Mouse (Mus musculus) neural tube, embryonic 12.5 days (tissue): ENCODE measurements around the gene Nbea. TPM values are rescaled to one million over a fixed set of nuclear protein-coding genes. Genes with fewer than 3 reads are reported as not detected.
"Not testable (repeated sequence)": the region's sequence is repeated elsewhere in the genome, so short reads cannot be mapped to it uniquely, and the experiment has no call there.

Experiments used
- ATAC-seq: fragments of 200-750 bp; cut with Nextera tagmentation; 2 replicates; pipeline ENCODE4 v1.8.0; 2017; ENCODE audit warnings: low read depth, mild to moderate bottlenecking, moderate TSS enrichment, moderate library complexity; ENCODE audit not compliant: low FRiP score
- H3K27ac ChIP-seq: fragments of 300-500 bp; sonication (generic); 2 replicates; pipeline ENCODE4 v1.5.1; 2016
- H3K27me3 ChIP-seq: fragments of 300-500 bp; sonication (generic); replicated peaks from 2 replicates; pipeline ENCODE4 v1.6.1; 2016; ENCODE audit warnings: mild to moderate bottlenecking
- H3K36me3 ChIP-seq: fragments of 300-500 bp; sonication (generic); 2 replicates; pipeline ENCODE4 v1.6.1; 2016; ENCODE audit warnings: mild to moderate bottlenecking
- H3K4me1 ChIP-seq: fragments of 300-500 bp; sonication (generic); 2 replicates; pipeline ENCODE4 v1.6.1; 2016
- H3K4me2 ChIP-seq: fragments of 300-500 bp; sonication (generic); replicated peaks from 2 replicates; pipeline ENCODE4 v1.6.1; 2016; ENCODE audit warnings: mild to moderate bottlenecking
- H3K4me3 ChIP-seq: fragments of 300-500 bp; sonication (generic); 2 replicates; pipeline ENCODE4 v1.5.1; 2016
- H3K9ac ChIP-seq: fragments of 300-500 bp; sonication (generic); 2 replicates; pipeline ENCODE4 v1.6.1; 2016; ENCODE audit warnings: mild to moderate bottlenecking
- H3K9me3 ChIP-seq: fragments of 300-500 bp; sonication (generic); 2 replicates; pipeline ENCODE4 v1.6.1; 2016; ENCODE audit warnings: mild to moderate bottlenecking
- WGBS: fragments of 180-500 bp; shearing (Covaris S2); methylation state at CpG from one replicate; pipeline ENCODE4 v1.1.7; 2016; 5-methylcytosine and 5-hydroxymethylcytosine counted together
- polyA plus RNA-seq: library from polyadenylated mRNA; unstranded; fragments of >200 nt; fragmentation: Nextera tagmentation; extraction: Ambion mirVana; gene quantifications from 2 replicates; pipeline ENCODE4 v1.2.1, GENCODE M21; 2016

Gene Nbea
- polyA plus RNA-seq, 1 experiment from 2014 or later, result 28.5 TPM

DNA sequence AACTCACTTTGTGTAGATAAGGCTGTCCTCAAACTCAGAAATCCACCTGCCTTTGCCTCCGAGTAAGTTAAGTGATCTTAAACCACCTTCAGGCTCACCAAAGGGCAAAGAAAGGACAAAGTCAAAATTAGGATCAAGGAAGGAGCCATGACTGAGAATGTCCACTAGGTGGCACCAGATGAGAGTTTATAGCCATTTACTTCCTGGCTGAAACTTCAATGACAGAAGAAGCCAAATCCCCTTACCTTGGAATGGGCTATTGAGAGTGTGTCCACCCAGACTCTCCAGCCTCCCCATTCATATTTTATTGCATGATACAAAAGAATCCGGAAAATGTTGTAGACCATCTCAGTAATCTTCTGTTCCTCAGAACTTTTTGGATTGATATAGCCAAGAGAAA, 175.5 kb downstream of the Nbea start:
- no peak overlapping the region for H3K4me2 ChIP-seq
- H3K27me3 ChIP-seq, result no peaks in the 10 kb centered on the region
- no peaks in the 10 kb centered on the region for H3K9me3 ChIP-seq
- H3K27ac ChIP-seq, result no peak overlapping the region
- H3K9ac ChIP-seq, result no peak overlapping the region
- H3K36me3 ChIP-seq, result peaks cover 24% of the 10 kb centered on the region
- 0 out of 2 replicates have a peak, but pooled peaks have one; percentile 37 for ATAC-seq
- H3K4me3 ChIP-seq, result no peak overlapping the region
- no peaks in the 10 kb centered on the region for H3K4me1 ChIP-seq
- WGBS, result 21% methylated on average over 2 of the region's 2 CpGs

DNA sequence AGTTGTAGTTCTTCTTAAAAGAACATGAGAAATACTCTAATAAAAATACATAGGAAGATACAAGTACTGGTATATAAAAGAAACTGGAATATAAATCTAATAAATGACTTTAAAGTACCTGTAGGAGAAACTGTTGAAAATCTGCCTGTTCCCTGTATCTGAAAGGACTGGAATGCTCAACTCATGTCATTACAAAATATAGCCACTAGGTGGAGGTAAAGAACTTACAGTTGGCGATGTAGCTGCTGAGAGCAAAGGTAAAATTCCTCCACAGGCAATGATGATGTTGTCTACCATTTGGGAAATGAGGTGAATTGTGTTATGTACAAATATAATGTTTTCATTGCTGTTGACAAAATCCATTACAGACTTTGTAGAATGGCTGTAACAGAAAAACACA, 183.2 kb downstream of the Nbea start:
- no peak overlapping the region for H3K4me2 ChIP-seq
- peaks cover 14% of the 10 kb centered on the region for H3K36me3 ChIP-seq
- no peaks in the 10 kb centered on the region for H3K27me3 ChIP-seq
- no peak overlapping the region for H3K27ac ChIP-seq
- H3K4me3 ChIP-seq, result no peak overlapping the region
- WGBS, result 4% methylated on average over 1 of the region's 1 CpGs
- no peak overlapping the region for H3K9ac ChIP-seq
- peak; percentile 25; the same call in 1 of the 2 replicates for ATAC-seq
- H3K4me1 ChIP-seq, result no peaks in the 10 kb centered on the region
- no peaks in the 10 kb centered on the region for H3K9me3 ChIP-seq

DNA sequence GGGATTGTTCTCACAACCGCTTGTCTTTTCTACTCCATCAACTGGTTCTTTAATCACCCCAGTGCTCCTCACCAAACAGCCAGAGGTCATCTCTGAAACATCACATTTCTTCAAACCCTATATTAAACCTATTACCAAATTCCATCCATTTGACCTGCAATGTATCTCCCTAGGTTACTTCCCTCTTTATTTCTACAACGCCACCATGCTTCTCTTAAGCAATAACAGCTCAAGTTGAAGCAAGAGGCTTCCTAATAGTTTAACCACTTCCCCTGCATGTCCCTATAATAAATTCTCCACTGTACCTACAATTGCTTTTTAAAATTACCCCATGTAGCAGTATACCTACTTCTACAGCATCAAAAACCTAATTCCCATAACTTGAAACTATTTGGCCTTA, 205.1 kb downstream of the Nbea start:
- H3K4me2 ChIP-seq, result no peak overlapping the region
- H3K9ac ChIP-seq, result no peak overlapping the region
- no peaks in the 10 kb centered on the region for H3K4me1 ChIP-seq
- H3K27ac ChIP-seq, result no peak overlapping the region
- peaks cover 23% of the 10 kb centered on the region for H3K36me3 ChIP-seq
- no peaks in the 10 kb centered on the region for H3K27me3 ChIP-seq
- no peak overlapping the region for H3K4me3 ChIP-seq
- ATAC-seq, result no peak
- H3K9me3 ChIP-seq, result no peaks in the 10 kb centered on the region
- 93% methylated on average over 2 of the region's 2 CpGs for WGBS

DNA sequence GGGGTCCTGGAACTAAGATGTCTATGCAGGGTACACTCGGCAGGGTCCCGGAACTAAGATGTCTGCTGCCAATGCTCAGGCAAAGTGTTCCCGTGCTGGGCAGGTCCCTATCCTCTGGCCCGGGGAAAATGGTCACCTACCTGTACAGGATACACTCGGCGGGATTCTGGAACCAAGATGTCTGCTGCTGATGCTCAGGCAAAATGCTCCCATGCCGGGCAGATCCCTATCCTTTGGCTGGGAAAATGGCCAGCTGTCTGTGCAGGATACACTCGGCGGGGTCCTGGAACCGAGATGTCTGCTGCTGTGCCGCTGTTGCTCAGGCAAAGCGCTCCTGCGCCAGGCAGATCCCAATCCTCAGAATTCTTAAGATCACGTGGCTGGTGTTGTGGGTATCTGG, 206.5 kb downstream of the Nbea start:
- peaks cover 14% of the 10 kb centered on the region for H3K36me3 ChIP-seq
- H3K27me3 ChIP-seq, H3K9me3 ChIP-seq, H3K4me1 ChIP-seq, H3K9ac ChIP-seq, H3K4me3 ChIP-seq, H3K4me2 ChIP-seq, H3K27ac ChIP-seq, ATAC-seq: not testable (repeated sequence)
- WGBS, result 97% methylated on average over 14 of the region's 14 CpGs

DNA sequence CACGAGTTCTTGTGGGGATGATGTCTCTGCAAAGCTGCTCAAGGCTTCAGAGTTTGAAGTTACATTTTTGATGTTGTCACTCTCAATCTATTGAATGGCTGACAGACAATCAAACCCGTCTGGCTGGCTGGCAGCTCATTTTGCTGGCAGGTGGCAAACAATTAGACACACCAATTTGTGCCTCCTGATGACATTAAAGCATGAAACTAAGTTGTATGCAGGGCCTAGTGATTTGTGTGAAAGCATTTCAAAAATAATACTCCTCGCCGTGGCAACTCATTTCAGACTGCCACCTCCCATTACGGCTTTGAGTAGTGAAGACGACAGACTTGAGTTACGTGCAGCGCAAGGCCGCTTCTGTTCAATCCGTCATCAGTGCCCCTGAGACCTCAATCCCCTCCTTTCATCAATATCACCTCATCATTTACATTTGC, 217.8 kb downstream of the Nbea start:
- 0 out of 2 replicates have a peak, but pooled peaks have one; percentile 37 for ATAC-seq
- WGBS, result 35% methylated on average over 10 of the region's 10 CpGs
- no peak overlapping the region for H3K27ac ChIP-seq

DNA sequence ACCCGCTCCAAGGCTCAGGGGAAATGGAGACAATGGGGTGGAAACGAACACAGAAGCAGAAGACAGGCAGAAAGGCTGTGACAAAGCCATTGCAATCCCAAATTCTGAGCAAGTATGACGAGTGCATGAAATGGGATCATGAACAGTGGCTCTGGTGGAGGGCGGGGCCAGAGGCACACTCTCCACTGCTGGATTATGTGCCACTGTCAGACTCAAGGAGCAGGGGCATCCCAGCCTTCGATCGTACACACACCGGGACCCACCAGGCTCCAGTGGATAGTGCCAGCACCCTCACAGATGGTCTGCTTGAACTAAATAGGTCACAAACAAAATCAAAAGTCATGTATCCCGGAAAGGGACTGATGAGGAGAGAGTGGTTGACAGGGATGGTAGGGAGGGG, 220.5 kb downstream of the Nbea start:
- Histone ChIP-seq H3K36me3 (peaks cover 5% of the 10 kb centered on the region; the same call in 1 of the 2 replicates), H3K4me2 (no peak overlapping the region), H3K9me3 (no peaks in the 10 kb centered on the region), H3K27me3 (no peaks in the 10 kb centered on the region), H3K4me3 (no peak overlapping the region), H3K27ac (no peak overlapping the region), H3K4me1 (no peaks in the 10 kb centered on the region), H3K9ac (no peak overlapping the region)
- WGBS, result 92% methylated on average over 8 of the region's 8 CpGs
- ATAC-seq, result no peak

More for the DNA sequence above, 217.8 kb downstream of the Nbea start:
- Histone ChIP-seq H3K9me3 (no peaks in the 10 kb centered on the region), H3K4me2 (no peak overlapping the region), H3K36me3 (peaks cover 7% of the 10 kb centered on the region; the same call in 1 of the 2 replicates), H3K4me1 (no peaks in the 10 kb centered on the region), H3K4me3 (no peak overlapping the region), H3K27me3 (no peaks in the 10 kb centered on the region), H3K9ac (no peak overlapping the region)

DNA sequence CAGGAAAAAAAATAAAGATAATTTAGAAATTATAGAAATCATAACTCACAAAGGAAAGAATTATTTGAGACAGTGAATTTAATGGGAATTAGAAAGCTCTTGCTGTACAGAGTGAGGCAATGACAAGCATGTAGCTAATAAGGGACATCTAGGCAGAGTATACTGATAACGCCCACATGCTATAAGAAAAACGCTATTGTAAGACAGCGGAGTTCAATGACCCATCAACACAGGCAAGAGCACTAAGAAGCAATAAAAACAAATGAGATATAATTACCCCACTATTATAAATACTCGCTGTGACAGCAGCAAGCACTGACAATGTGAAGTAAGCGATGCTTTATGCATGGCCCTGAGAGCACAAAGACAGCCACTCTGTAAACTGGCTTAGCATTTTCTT, 233.5 kb downstream of the Nbea start:
- Histone ChIP-seq H3K27me3 (no peaks in the 10 kb centered on the region), H3K4me3 (no peak overlapping the region), H3K27ac (no peak overlapping the region), H3K4me2 (no peak overlapping the region), H3K4me1 (no peaks in the 10 kb centered on the region), H3K9me3 (no peaks in the 10 kb centered on the region), H3K9ac (no peak overlapping the region), H3K36me3 (peaks cover 3% of the 10 kb centered on the region; the same call in 1 of the 2 replicates)
- WGBS, result 41% methylated on average over 5 of the region's 5 CpGs
- ATAC-seq, result peak; percentile 77; the same call in 1 of the 2 replicates

DNA sequence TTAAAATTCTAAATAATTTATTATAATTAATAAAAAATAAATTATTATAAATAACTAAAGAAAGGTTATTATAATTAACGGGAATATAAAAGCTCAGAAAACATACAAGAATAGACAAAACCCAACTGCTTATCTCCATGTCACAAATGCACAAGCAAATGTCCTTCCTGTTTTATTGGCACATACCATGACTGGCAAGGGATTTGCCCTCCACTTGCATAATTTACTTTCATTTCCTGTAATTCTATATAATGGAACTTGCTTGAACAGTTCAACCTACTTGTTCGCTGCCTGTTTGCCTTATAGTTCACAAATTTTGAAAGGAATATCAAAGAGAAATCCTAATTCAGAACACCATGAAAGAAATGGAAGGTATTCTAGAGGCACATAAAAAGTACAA, 234.4 kb downstream of the Nbea start:
- H3K27ac ChIP-seq, result no peak overlapping the region
- H3K4me1 ChIP-seq, result no peaks in the 10 kb centered on the region
- H3K4me3 ChIP-seq, result no peak overlapping the region
- ATAC-seq, result no peak
- H3K9me3 ChIP-seq, result no peaks in the 10 kb centered on the region
- peaks cover 3% of the 10 kb centered on the region; the same call in 1 of the 2 replicates for H3K36me3 ChIP-seq
- no peaks in the 10 kb centered on the region for H3K27me3 ChIP-seq
- no peak overlapping the region for H3K4me2 ChIP-seq
- WGBS, result 97% methylated on average over 2 of the region's 2 CpGs
- H3K9ac ChIP-seq, result no peak overlapping the region

DNA sequence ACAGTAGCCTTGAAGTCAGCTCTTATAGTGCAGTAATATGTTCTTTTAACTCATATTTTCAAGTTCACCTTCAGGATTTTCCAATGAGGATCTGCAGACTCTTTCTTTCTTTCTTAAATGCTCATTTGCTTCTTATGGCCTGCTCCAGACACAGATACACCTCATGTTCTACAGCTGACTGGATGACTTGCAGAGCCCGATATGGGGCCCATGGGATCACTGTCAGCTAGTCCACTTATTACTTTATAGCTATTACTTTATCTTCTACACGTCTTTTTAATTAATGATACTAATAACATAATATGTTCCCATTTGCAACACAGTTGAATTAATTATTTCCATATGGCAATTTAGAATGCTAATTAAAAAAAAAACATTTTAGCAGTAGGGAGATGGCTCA, 256.2 kb downstream of the Nbea start:
- Histone ChIP-seq H3K9me3 (no peaks in the 10 kb centered on the region), H3K36me3 (peaks cover 14% of the 10 kb centered on the region), H3K27me3 (no peaks in the 10 kb centered on the region), H3K4me1 (no peaks in the 10 kb centered on the region), H3K27ac (no peak overlapping the region), H3K4me2 (no peak overlapping the region), H3K4me3 (no peak overlapping the region), H3K9ac (no peak overlapping the region)
- 68% methylated on average over 2 of the region's 2 CpGs for WGBS
- no peak for ATAC-seq

DNA sequence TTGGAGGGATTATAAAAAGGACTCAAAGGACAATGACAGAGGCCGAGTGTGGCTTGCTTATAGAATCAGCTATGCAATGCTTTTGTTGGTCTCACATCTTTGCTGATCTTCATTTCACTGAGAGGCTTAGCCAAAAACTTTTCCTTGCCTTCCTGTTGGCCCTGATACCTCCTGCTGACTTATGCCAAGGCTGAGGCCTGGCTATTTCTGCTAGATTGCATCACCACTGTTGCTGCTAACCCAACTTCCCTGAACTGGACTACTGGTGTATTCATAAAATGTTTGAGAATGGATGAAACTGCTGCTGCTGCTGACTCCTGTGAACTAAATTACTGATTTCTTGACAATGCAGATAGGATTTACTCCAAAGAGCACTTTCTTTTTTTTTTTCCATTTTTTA, 274.2 kb downstream of the Nbea start:
- H3K27ac ChIP-seq, result no peak overlapping the region
- no peaks in the 10 kb centered on the region for H3K9me3 ChIP-seq
- H3K9ac ChIP-seq, result no peak overlapping the region
- H3K36me3 ChIP-seq, result no peaks in the 10 kb centered on the region
- WGBS, result 82% methylated on average over 1 of the region's 1 CpGs
- no peak overlapping the region for H3K4me3 ChIP-seq
- ATAC-seq, result no peak
- H3K27me3 ChIP-seq, result no peaks in the 10 kb centered on the region
- no peaks in the 10 kb centered on the region for H3K4me1 ChIP-seq
- H3K4me2 ChIP-seq, result no peak overlapping the region

DNA sequence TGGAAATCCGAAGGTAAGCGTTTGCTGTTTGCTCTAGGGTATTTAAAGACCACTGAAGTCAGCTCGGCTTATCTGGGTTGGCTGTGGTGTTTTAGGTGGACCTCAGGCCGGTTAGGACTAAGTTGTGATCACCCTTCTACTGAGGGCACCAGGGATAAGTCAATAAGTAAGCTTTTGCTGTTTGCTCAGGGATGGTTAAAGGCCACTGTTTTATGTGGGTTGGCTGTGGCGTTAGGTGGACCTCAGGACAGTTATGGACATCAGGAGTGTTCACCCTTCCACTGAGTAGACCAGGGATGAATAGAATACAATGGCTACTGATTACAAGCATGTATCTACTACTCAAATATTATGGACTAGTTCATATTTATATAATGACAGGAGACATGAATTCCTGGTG, 292.9 kb downstream of the Nbea start:
- no peaks in the 10 kb centered on the region for H3K36me3 ChIP-seq
- WGBS, result 93% methylated on average over 5 of the region's 5 CpGs
- H3K4me3 ChIP-seq, result no peak overlapping the region
- H3K4me1 ChIP-seq, result no peaks in the 10 kb centered on the region
- H3K27me3 ChIP-seq, result no peaks in the 10 kb centered on the region
- H3K9ac ChIP-seq, result no peak overlapping the region
- ATAC-seq, result no peak
- H3K4me2 ChIP-seq, result no peak overlapping the region
- H3K27ac ChIP-seq, result no peak overlapping the region
- no peaks in the 10 kb centered on the region for H3K9me3 ChIP-seq

DNA sequence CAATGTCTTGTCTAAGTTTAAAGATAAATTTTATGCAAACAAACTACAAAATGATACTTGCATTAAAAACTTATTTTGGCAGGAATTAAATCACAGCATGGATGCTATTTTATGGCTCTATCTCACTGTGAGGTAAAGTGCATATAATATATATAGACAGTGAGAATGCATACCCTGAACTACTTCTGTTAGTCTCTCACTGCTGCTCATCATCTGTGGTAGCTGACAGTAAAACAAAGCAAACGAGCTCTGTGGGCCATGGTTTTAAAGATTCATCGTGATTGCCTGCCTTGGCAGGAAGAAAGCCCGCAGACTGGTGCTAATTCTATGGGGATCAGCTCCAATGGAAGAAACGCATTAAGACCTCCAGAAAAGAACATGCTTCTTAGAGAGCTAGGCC, 294.3 kb downstream of the Nbea start:
- Histone ChIP-seq H3K9me3 (no peaks in the 10 kb centered on the region), H3K27ac (no peak overlapping the region), H3K4me3 (no peak overlapping the region), H3K9ac (no peak overlapping the region), H3K4me2 (no peak overlapping the region), H3K27me3 (no peaks in the 10 kb centered on the region), H3K4me1 (no peaks in the 10 kb centered on the region), H3K36me3 (no peaks in the 10 kb centered on the region)
- 68% methylated on average over 4 of the region's 4 CpGs for WGBS
- ATAC-seq, result no peak

DNA sequence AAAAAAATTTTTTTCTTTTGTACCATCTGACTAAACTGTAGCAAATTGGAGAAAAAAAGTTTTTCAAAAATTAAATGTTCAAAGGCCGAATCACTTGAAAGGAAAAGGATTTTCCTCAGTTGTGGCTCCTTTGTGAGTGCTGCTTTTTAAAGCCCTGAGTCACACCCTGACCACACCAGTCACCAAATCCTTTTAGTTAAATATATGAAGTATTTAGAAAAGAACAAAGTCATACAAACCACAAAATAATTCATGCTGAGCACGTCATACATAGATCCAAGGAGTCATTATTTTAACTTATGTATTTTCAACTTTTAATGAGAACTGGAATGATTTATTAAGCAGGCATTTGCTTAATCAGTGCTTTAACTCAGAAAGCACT, 295.7 kb downstream of the Nbea start:
- 70% methylated on average over 2 of the region's 2 CpGs for WGBS
- H3K4me1 ChIP-seq, result no peaks in the 10 kb centered on the region
- no peak overlapping the region for H3K4me3 ChIP-seq
- no peak overlapping the region for H3K4me2 ChIP-seq
- no peaks in the 10 kb centered on the region for H3K27me3 ChIP-seq
- no peaks in the 10 kb centered on the region for H3K9me3 ChIP-seq
- H3K36me3 ChIP-seq, result no peaks in the 10 kb centered on the region
- H3K9ac ChIP-seq, result no peak overlapping the region
- no peak overlapping the region for H3K27ac ChIP-seq
- ATAC-seq, result no peak
